Mouse (Mus musculus) spleen, adult 18-20 months (tissue): ENCODE data around the gene Ptprk.

Experiments used
- DNase-seq, 2 experiments: peaks; one replicate each; pipeline ENCODE4 v3.0.0; 2022; ENCODE audit warnings: mixed read lengths in 2 of 2

The Ptprk gene

GRCm38 (mm10) chr10:28306451-28307086 is 231.9 kb downstream of the Ptprk start:
- no peak for DNase-seq

GRCm38 (mm10) chr10:28311369-28311768 is 236.7 kb downstream of the Ptprk start:
- no peak for DNase-seq

- no peak for DNase-seq
Observed at GRCm38 (mm10) chr10:28322995-28323394, 248.4 kb downstream of the Ptprk start.

- DNase-seq, result no peak
Observed at GRCm38 (mm10) chr10:28335232-28335631, 260.6 kb downstream of the Ptprk start.

- no peak for DNase-seq
Observed at GRCm38 (mm10) chr10:28338536-28338935, 263.9 kb downstream of the Ptprk start.

GRCm38 (mm10) chr10:28345196-28345681 is 270.6 kb downstream of the Ptprk start:
- no peak for DNase-seq

GRCm38 (mm10) chr10:28365291-28365690 is 290.7 kb downstream of the Ptprk start:
- DNase-seq, result no peak

- no peak for DNase-seq
Observed at GRCm38 (mm10) chr10:28366065-28366677, 291.6 kb downstream of the Ptprk start.

GRCm38 (mm10) chr10:28369808-28370207 is 295.2 kb downstream of the Ptprk start:
- no peak for DNase-seq

GRCm38 (mm10) chr10:28374874-28375273 is 300.3 kb downstream of the Ptprk start:
- no peak for DNase-seq

GRCm38 (mm10) chr10:28379752-28380488 is 305.3 kb downstream of the Ptprk start:
- no peak for DNase-seq

GRCm38 (mm10) chr10:28387563-28388222 is 313.1 kb downstream of the Ptprk start:
- DNase-seq, result no peak

GRCm38 (mm10) chr10:28391168-28391567 is 316.5 kb downstream of the Ptprk start:
- no peak for DNase-seq

- DNase-seq, result no peak
Observed at GRCm38 (mm10) chr10:28395610-28396519, 321.2 kb downstream of the Ptprk start.

GRCm38 (mm10) chr10:28396520-28396915 is 321.9 kb downstream of the Ptprk start:
- DNase-seq, result no peak

- no peak for DNase-seq
Observed at GRCm38 (mm10) chr10:28401796-28402195, 327.2 kb downstream of the Ptprk start.

- DNase-seq, result no peak
Observed at GRCm38 (mm10) chr10:28408980-28409379, 334.4 kb downstream of the Ptprk start.

- DNase-seq, result no peak
Observed at GRCm38 (mm10) chr10:28414823-28415222, 340.2 kb downstream of the Ptprk start.

GRCm38 (mm10) chr10:28422622-28423021 is 348.0 kb downstream of the Ptprk start:
- DNase-seq, result no peak

GRCm38 (mm10) chr10:28425371-28425770 is 350.8 kb downstream of the Ptprk start:
- no peak for DNase-seq

GRCm38 (mm10) chr10:28436084-28436483 is 361.5 kb downstream of the Ptprk start:
- no peak for DNase-seq

GRCm38 (mm10) chr10:28449853-28450252 is 375.2 kb downstream of the Ptprk start:
- DNase-seq, result no peak
